24 mouse cellular contexts compared by ENCODE assay signal in genomic region chr8:121403821-121404220, GRCm38 (mm10).
"Had no signal": no experiment of that assay in that cellular context is flagged by ENCODE, and none has a peak within 500 bp of the region (broad histone marks: within the 10 kb centered on the region; RNA-seq: fewer than 3 reads in every experiment).

No protein-coding gene starts in this region.

- H3K27ac ChIP-seq: gastrocnemius, adult 2 months; heart, embryonic 10.5 days; hindbrain, embryonic 10.5 days; hindbrain, embryonic 14.5 days; intestine, embryonic 15.5 days; kidney, embryonic 15.5 days; limb, embryonic 13.5 days; limb, embryonic 15.5 days; liver, embryonic 12.5 days; liver, embryonic 14.5 days had no signal

- H3K9ac ChIP-seq: heart, embryonic 12.5 days; hindbrain, embryonic 14.5 days; intestine, embryonic 15.5 days; kidney, embryonic 15.5 days; limb, embryonic 13.5 days; limb, embryonic 15.5 days; liver, embryonic 12.5 days; liver, embryonic 14.5 days had no signal

- H3K36me3 ChIP-seq: heart, embryonic 10.5 days; heart, embryonic 12.5 days; hindbrain, embryonic 10.5 days; intestine, embryonic 15.5 days; kidney, embryonic 15.5 days; limb, embryonic 13.5 days; limb, embryonic 15.5 days; liver, embryonic 12.5 days had no signal

- ATAC-seq: inflammation-experienced regulatory T-cells, adult 6 months; intestine, embryonic 15.5 days; liver, embryonic 12.5 days had no signal

- H3K4me1 ChIP-seq: intestine, embryonic 15.5 days; limb, embryonic 15.5 days; liver, embryonic 12.5 days had no signal

- H3K4me3 ChIP-seq: gastrocnemius, adult 2 months; heart, embryonic 10.5 days; heart, embryonic 12.5 days; hindbrain, embryonic 10.5 days; intestine, embryonic 15.5 days; kidney, embryonic 15.5 days; limb, embryonic 13.5 days; limb, embryonic 15.5 days; liver, embryonic 12.5 days had no signal

- DNase-seq: gastrocnemius, adult 2 months; gastrocnemius, postnatal 10 days; gastrocnemius, postnatal 25 days; heart, adult 18-20 months; heart, postnatal 10 days; heart, postnatal 4 days; kidney, adult 11 months; kidney, adult 2 months; kidney, adult 9 months; kidney, postnatal 14 days; kidney, postnatal 36 days; layer of hippocampus, adult 9-11 months; layer of hippocampus, postnatal 36 days had no signal

- H3K4me2 ChIP-seq: heart, embryonic 12.5 days; hindbrain, embryonic 14.5 days; intestine, embryonic 15.5 days; kidney, embryonic 15.5 days; limb, embryonic 13.5 days; limb, embryonic 15.5 days; liver, embryonic 12.5 days had no signal

- H3K9me3 ChIP-seq: heart, embryonic 10.5 days; intestine, embryonic 15.5 days; kidney, embryonic 15.5 days; limb, embryonic 13.5 days; limb, embryonic 15.5 days; liver, embryonic 12.5 days had no signal

- H3K27me3 ChIP-seq: intestine, embryonic 15.5 days; liver, embryonic 12.5 days had no signal
